Mouse (Mus musculus): ENCODE results near the gene Slc3a1. TPM values are rescaled to one million over a fixed set of nuclear protein-coding genes. Genes with fewer than 3 reads are reported as not detected.

Gene Slc3a1
- total and polyA plus RNA-seq, 3 experiments: 0.05 to 0.68 TPM; not detected in 1

DNA sequence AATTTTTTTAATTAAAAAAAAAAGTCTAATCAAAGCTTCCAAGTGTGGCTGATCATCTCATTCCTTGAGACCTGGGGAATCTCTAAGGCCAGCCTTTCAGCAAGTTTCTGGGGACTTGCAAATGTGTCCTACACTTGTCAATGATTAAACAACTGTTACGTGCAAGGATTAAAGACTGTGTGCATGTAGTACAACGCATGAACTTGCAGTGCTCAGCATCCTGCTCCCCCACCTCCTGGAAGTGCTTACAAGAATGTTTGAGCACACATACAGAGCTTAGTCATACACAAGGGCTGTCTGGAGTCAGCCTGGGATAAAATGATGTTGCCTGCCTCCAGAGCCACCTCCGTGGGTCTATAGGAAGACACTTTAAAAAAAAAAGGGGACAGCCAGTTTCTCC lies 929 bp upstream of the Slc3a1 start:
- DNase-seq (ENCODE audit: low spot score): no peak
- Histone ChIP-seq H3K27me3 (ENCODE audit: insufficient read depth, low read length) (peaks cover 14% of the 10 kb centered on the region), H3K4me1 (ENCODE audit: insufficient read depth, low read depth, low read length) (peaks cover 4% of the 10 kb centered on the region), H3K4me3 (ENCODE audit: low read depth, low read length) (no peak overlapping the region), H3K9me3 (replicated peaks) (no peaks in the 10 kb centered on the region), H3K36me3 (replicated peaks) (peaks cover 24% of the 10 kb centered on the region)
- no peak for ATAC-seq (ENCODE audit: extremely low read depth, insufficient number of reproducible peaks, low FRiP score, poor library complexity, severe bottlenecking)
- TF ChIP-seq CTCF (IDR thresholded peaks at IDR 0.05; ENCODE audit: low read depth, low read length): no peak
- no peak for TF ChIP-seq GATA2 (IDR thresholded peaks at IDR 0.05; ENCODE audit: borderline replicate concordance, low read depth, low read length)

DNA sequence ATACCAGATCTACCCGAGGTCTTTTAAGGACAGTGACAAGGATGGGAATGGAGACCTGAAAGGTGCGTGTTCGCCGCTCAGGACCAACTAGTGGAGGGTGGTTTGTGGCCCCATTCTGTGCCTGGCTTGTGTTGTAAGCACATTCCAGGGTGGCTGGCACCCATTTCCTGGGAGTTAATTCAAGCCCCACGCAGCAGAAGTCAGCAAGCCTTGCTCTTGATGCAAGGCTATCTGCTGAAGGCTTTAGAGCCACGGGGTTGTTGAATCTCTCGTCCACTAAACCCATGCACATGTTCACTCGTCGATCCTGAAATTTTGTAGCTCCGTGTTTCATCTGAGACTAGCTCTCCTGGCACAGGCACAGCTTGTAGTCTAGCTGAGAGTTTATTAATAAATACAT lies 621 bp downstream of the Slc3a1 start:
- H3K4me1 ChIP-seq (ENCODE audit: insufficient read depth, low read depth, low read length): no peaks in the 10 kb centered on the region
- peaks cover 17% of the 10 kb centered on the region for H3K27me3 ChIP-seq (ENCODE audit: insufficient read depth, low read length)
- TF ChIP-seq GATA1 (IDR thresholded peaks at IDR 0.05; ENCODE audit: borderline replicate concordance, low read length) (no peak), POLR2AphosphoS5 (IDR thresholded peaks at IDR 0.05; ENCODE audit: insufficient replicate concordance, low read depth, low read length) (no peak), CTCF (IDR thresholded peaks at IDR 0.05; ENCODE audit: low read depth, low read length) (no peak), GATA2 (IDR thresholded peaks at IDR 0.05; ENCODE audit: borderline replicate concordance, low read depth, low read length) (no peak), TAL1 (conservative IDR thresholded peaks at IDR 0.05; ENCODE audit: low read depth, low read length) (no peak)
- no peaks in the 10 kb centered on the region for H3K9me3 ChIP-seq (replicated peaks)
- H3K36me3 ChIP-seq (replicated peaks): peaks cover 17% of the 10 kb centered on the region
- no peak overlapping the region for H3K4me3 ChIP-seq (ENCODE audit: low read depth, low read length)
- ATAC-seq (ENCODE audit: extremely low read depth, insufficient number of reproducible peaks, low FRiP score, poor library complexity, severe bottlenecking) (no peak), DNase-seq (ENCODE audit: low spot score) (no peak)

DNA sequence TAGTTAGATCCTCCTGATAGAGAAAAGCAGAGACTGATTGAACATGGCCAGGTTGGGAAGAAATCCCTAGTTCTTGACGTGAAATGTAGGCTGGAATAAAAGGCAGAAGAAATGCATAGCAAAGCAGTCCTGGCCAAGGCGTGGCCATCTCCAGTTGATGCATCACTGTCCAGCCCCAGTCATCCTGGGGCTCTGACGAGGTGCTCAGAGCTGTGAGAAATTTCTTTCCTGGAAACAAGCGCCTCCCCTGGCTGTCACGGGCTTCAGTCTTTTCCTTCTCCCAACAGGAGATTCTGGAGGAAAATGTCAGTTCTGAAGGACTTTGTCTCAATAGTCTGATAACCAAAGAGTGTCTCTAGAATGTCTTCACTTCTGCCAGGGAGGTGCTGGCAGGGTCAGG lies 2.5 kb downstream of the Slc3a1 start:
- Histone ChIP-seq H3K4me3 (ENCODE audit: low read depth, low read length) (no peak overlapping the region), H3K4me1 (ENCODE audit: insufficient read depth, low read depth, low read length) (no peaks in the 10 kb centered on the region), H3K36me3 (replicated peaks) (peaks cover 3% of the 10 kb centered on the region), H3K27me3 (ENCODE audit: insufficient read depth, low read length) (peaks cover 25% of the 10 kb centered on the region), H3K9me3 (replicated peaks) (no peaks in the 10 kb centered on the region)
- no peak for DNase-seq (ENCODE audit: low spot score)
- no peak for ATAC-seq (ENCODE audit: extremely low read depth, insufficient number of reproducible peaks, low FRiP score, poor library complexity, severe bottlenecking)
- no peak for TF ChIP-seq POLR2AphosphoS5 (IDR thresholded peaks at IDR 0.05; ENCODE audit: insufficient replicate concordance, low read depth, low read length)
- TF ChIP-seq GATA1 (IDR thresholded peaks at IDR 0.05; ENCODE audit: borderline replicate concordance, low read length): no peak
- TF ChIP-seq TAL1 (conservative IDR thresholded peaks at IDR 0.05; ENCODE audit: low read depth, low read length): no peak
- TF ChIP-seq GATA2 (IDR thresholded peaks at IDR 0.05; ENCODE audit: borderline replicate concordance, low read depth, low read length): no peak
- no peak for TF ChIP-seq CTCF (IDR thresholded peaks at IDR 0.05; ENCODE audit: low read depth, low read length)

DNA sequence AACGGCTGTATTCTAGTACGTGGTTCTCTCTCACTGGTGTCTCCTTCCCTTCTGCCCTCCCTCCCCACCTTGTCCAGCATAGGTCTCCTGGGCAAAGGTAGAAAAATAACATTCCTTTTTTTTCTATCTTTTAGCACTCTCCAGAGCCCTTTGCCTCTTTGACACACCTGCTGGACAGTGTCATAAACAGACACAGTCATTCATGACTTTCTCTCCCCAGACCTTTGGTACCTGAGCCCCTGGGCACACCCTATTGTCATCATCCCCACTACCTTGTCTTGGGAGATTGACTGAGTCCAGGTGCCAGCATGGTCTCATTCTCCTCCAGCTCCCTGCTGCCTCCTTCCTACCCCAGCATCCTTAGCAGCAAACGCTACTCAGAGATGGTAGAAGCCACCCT lies 4.9 kb downstream of the Slc3a1 start:
- Histone ChIP-seq H3K4me3 (ENCODE audit: low read depth, low read length) (no peak overlapping the region), H3K27me3 (ENCODE audit: insufficient read depth, low read length) (peaks cover 28% of the 10 kb centered on the region), H3K9me3 (replicated peaks) (no peaks in the 10 kb centered on the region), H3K36me3 (replicated peaks) (no peaks in the 10 kb centered on the region), H3K4me1 (ENCODE audit: insufficient read depth, low read depth, low read length) (no peaks in the 10 kb centered on the region)
- no peak for ATAC-seq (ENCODE audit: extremely low read depth, insufficient number of reproducible peaks, low FRiP score, poor library complexity, severe bottlenecking)
- no peak for DNase-seq (ENCODE audit: low spot score)
- TF ChIP-seq GATA2 (IDR thresholded peaks at IDR 0.05; ENCODE audit: borderline replicate concordance, low read depth, low read length) (no peak), POLR2AphosphoS5 (IDR thresholded peaks at IDR 0.05; ENCODE audit: insufficient replicate concordance, low read depth, low read length) (no peak), GATA1 (IDR thresholded peaks at IDR 0.05; ENCODE audit: borderline replicate concordance, low read length) (no peak), CTCF (IDR thresholded peaks at IDR 0.05; ENCODE audit: low read depth, low read length) (no peak), TAL1 (conservative IDR thresholded peaks at IDR 0.05; ENCODE audit: low read depth, low read length) (no peak)

DNA sequence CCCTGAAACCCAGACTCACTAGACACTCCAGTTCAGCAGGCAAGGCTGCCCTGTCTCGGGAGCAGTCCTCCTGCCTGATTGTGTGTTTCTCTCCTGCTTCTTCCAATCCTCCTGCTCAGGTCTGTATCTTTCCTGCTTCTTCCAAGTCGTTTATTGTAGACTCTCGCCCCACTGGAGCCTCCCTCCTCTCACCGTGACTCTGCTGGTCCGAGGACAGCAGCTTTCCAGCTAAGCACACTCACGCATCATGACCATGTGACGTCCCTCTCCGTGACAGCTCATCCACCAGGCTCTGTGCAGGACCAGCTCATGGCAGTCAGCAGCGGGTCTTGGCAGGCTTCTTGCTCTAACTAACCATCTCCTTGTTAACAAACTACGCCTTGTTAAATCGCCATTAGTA lies 5.9 kb downstream of the Slc3a1 start:
- H3K4me3 ChIP-seq (ENCODE audit: low read depth, low read length): no peak overlapping the region

DNA sequence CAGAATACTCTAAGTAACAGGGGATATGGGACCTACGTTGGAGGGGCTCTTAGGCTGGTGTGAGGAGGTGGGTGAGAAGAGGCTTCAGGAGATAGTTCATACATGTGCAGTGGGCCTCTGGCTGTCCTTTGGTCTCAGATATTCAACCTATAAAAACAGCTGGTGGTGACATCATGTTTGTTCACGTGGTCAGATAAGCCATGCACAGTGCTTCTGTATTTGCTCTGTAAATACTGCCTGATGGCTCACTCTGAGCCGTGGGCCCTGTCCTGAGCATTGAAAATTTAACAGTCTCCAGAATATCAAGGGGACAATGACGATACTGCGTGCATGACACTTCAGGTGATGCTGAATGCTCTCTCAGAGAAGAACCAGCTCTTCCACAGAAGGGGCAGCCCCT lies 9.7 kb downstream of the Slc3a1 start:
- H3K36me3 ChIP-seq (replicated peaks): no peaks in the 10 kb centered on the region
- no peak for TF ChIP-seq TAL1 (conservative IDR thresholded peaks at IDR 0.05; ENCODE audit: low read depth, low read length)
- no peak for TF ChIP-seq GATA2 (IDR thresholded peaks at IDR 0.05; ENCODE audit: borderline replicate concordance, low read depth, low read length)
- DNase-seq (ENCODE audit: low spot score) (no peak), ATAC-seq (ENCODE audit: extremely low read depth, insufficient number of reproducible peaks, low FRiP score, poor library complexity, severe bottlenecking) (no peak)
- H3K4me1 ChIP-seq (ENCODE audit: insufficient read depth, low read depth, low read length): no peaks in the 10 kb centered on the region
- no peaks in the 10 kb centered on the region for H3K9me3 ChIP-seq (replicated peaks)
- H3K27me3 ChIP-seq (ENCODE audit: insufficient read depth, low read length): peaks cover 32% of the 10 kb centered on the region
- no peak overlapping the region for H3K4me3 ChIP-seq (ENCODE audit: low read depth, low read length)

More for the DNA sequence above, 5.9 kb downstream of the Slc3a1 start:
- Histone ChIP-seq H3K4me1 (ENCODE audit: insufficient read depth, low read depth, low read length) (no peaks in the 10 kb centered on the region), H3K27me3 (ENCODE audit: insufficient read depth, low read length) (peaks cover 31% of the 10 kb centered on the region), H3K36me3 (replicated peaks) (no peaks in the 10 kb centered on the region), H3K9me3 (replicated peaks) (no peaks in the 10 kb centered on the region)
- DNase-seq (ENCODE audit: low spot score) (no peak), ATAC-seq (ENCODE audit: extremely low read depth, insufficient number of reproducible peaks, low FRiP score, poor library complexity, severe bottlenecking) (no peak)
- no peak for TF ChIP-seq POLR2AphosphoS5 (IDR thresholded peaks at IDR 0.05; ENCODE audit: insufficient replicate concordance, low read depth, low read length)
- TF ChIP-seq GATA1 (IDR thresholded peaks at IDR 0.05; ENCODE audit: borderline replicate concordance, low read length): no peak
- no peak for TF ChIP-seq CTCF (IDR thresholded peaks at IDR 0.05; ENCODE audit: low read depth, low read length)
- no peak for TF ChIP-seq GATA2 (IDR thresholded peaks at IDR 0.05; ENCODE audit: borderline replicate concordance, low read depth, low read length)
- no peak for TF ChIP-seq TAL1 (conservative IDR thresholded peaks at IDR 0.05; ENCODE audit: low read depth, low read length)

DNA sequence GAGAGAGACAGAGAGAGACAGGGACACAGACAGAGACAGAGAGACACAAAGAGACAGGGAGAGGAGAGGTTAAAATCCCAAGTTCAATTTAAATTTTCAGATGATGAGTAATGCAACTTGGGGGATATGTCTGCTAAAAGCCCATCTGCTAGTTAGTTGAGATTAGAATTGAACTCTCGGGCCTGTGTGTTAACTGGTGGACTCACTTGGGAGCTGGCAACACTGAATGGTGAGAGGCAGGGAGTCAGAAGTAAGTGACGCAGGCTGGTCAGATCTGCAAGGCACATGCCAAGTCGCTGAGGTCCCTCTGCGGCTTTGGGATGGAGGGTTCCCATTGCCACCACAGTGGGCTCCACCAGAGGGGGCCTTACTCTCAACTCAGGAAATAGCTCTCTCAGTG lies 10.1 kb downstream of the Slc3a1 start:
- Histone ChIP-seq H3K4me1 (ENCODE audit: insufficient read depth, low read depth, low read length) (no peaks in the 10 kb centered on the region), H3K9me3 (replicated peaks) (no peaks in the 10 kb centered on the region), H3K27me3 (ENCODE audit: insufficient read depth, low read length) (peaks cover 29% of the 10 kb centered on the region), H3K4me3 (ENCODE audit: low read depth, low read length) (no peak overlapping the region), H3K36me3 (replicated peaks) (no peaks in the 10 kb centered on the region)
- ATAC-seq (ENCODE audit: extremely low read depth, insufficient number of reproducible peaks, low FRiP score, poor library complexity, severe bottlenecking) (no peak), DNase-seq (ENCODE audit: low spot score) (no peak)
- no peak for TF ChIP-seq POLR2AphosphoS5 (IDR thresholded peaks at IDR 0.05; ENCODE audit: insufficient replicate concordance, low read depth, low read length)
- no peak for TF ChIP-seq CTCF (IDR thresholded peaks at IDR 0.05; ENCODE audit: low read depth, low read length)
- TF ChIP-seq TAL1 (conservative IDR thresholded peaks at IDR 0.05; ENCODE audit: low read depth, low read length): no peak
- no peak for TF ChIP-seq GATA1 (IDR thresholded peaks at IDR 0.05; ENCODE audit: borderline replicate concordance, low read length)
- TF ChIP-seq GATA2 (IDR thresholded peaks at IDR 0.05; ENCODE audit: borderline replicate concordance, low read depth, low read length): no peak

Data from G1E (cell line).